Mouse (Mus musculus): ENCODE results near the gene Nudt17.

GRCm38 (mm10) chr3:96693579-96693978 lies 14.8 kb downstream of the Nudt17 start:
- no peak for TF ChIP-seq CTCF (conservative IDR thresholded peaks at IDR 0.05; ENCODE audit: low read length)
- no peak for TF ChIP-seq NANOG (IDR thresholded peaks at IDR 0.05; ENCODE audit: borderline replicate concordance, low read length)
- TF ChIP-seq POU5F1 (IDR thresholded peaks at IDR 0.05; ENCODE audit: borderline replicate concordance, low read length) = no peak
